Mouse (Mus musculus) thymus, adult 2 months (tissue): ENCODE measurements around the gene P4htm.

Experiments used
- CTCF ChIP-seq: fragments of 200-500 bp; IDR thresholded peaks from 2 replicates; pipeline ENCODE4 v1.5.1; 2012; ENCODE audit warnings: mild to moderate bottlenecking, control low read depth, low read length, moderate library complexity, borderline replicate concordance; ENCODE audit not compliant: control insufficient read depth, poor library complexity, insufficient read depth; ENCODE audit errors: extremely low read depth
- POLR2A ChIP-seq: fragments of 200-500 bp; IDR thresholded peaks from 2 replicates; pipeline ENCODE4 v1.6.1; 2012; ENCODE audit warnings: mild to moderate bottlenecking, low read length, control low read depth, moderate library complexity; ENCODE audit not compliant: control insufficient read depth, poor library complexity, insufficient read depth; ENCODE audit errors: extremely low read depth

- TF ChIP-seq POLR2A = peak; percentile 94
- peak; percentile 33; the same call in 1 of the 2 replicates for TF ChIP-seq CTCF
Measured at GRCm38 (mm10) chr9:108560227-108560841, 37.1 kb downstream of the P4htm start, which contains the start of gene Impdh2.
